Mouse (Mus musculus) hindbrain, embryonic 16.5 days (tissue): ENCODE measurements at regions not wholly inside any gene's neighbourhood (a gene's known extent, or its start where the extent isn't known, plus 50 kb on each side); places are given as distances from the start of the nearest gene placed in this dataset. TPM values are rescaled to one million over a fixed set of nuclear protein-coding genes. Genes with fewer than 3 reads are reported as not detected.

Source experiments
- microRNA-seq: library from miRNA; unstranded; fragments of <30 nt; microRNA quantifications from one replicate; pipeline ENCODE4, GENCODE M21; 2017

Small RNAs in the stretch of these regions (microRNA-seq; reads per million reads assigned to microRNA genes)
- not detected for gene Gm25347
